Mouse (Mus musculus) limb, embryonic 11.5 days (tissue): Measurements from ENCODE around the gene Traip. TPM values are rescaled to one million over a fixed set of nuclear protein-coding genes. Genes with fewer than 3 reads are reported as not detected.

Experiments
- ATAC-seq: fragments of 200-750 bp; cut with Nextera tagmentation; 2 replicates; pipeline ENCODE4 v1.8.0; 2017; ENCODE audit warnings: low read depth; ENCODE audit not compliant: insufficient number of reproducible peaks, low FRiP score, low TSS enrichment
- DNase-seq: peaks from one replicate; pipeline ENCODE4 v3.0.0-alpha.2; 2015; ENCODE audit warnings: low spot score
- H3K27ac ChIP-seq: fragments of 300-500 bp; sonication (generic); replicated peaks from 2 replicates; pipeline ENCODE4 v1.5.1; 2014; ENCODE audit warnings: low read depth, mild to moderate bottlenecking, low read length
- H3K27me3 ChIP-seq: fragments of 300-500 bp; sonication (generic); 2 replicates; pipeline ENCODE4 v1.6.1; 2014; ENCODE audit warnings: mild to moderate bottlenecking, low read length, mixed read lengths; ENCODE audit not compliant: control insufficient read depth, insufficient read depth
- H3K36me3 ChIP-seq: fragments of 300-500 bp; sonication (generic); 2 replicates; pipeline ENCODE4 v1.6.1; 2014; ENCODE audit warnings: mild to moderate bottlenecking, low read length, moderate library complexity, mixed read lengths; ENCODE audit not compliant: control insufficient read depth, insufficient read depth
- H3K4me1 ChIP-seq: fragments of 300-500 bp; sonication (generic); 2 replicates; pipeline ENCODE4 v1.6.1; 2014; ENCODE audit warnings: low read length, mixed read lengths; ENCODE audit not compliant: control insufficient read depth, insufficient read depth
- H3K4me2 ChIP-seq: fragments of 300-500 bp; sonication (generic); 2 replicates; pipeline ENCODE4 v1.6.1; 2014; ENCODE audit warnings: low read depth, mild to moderate bottlenecking, moderate library complexity; ENCODE audit not compliant: severe bottlenecking
- H3K4me3 ChIP-seq: fragments of 300-500 bp; sonication (generic); 2 replicates; pipeline ENCODE4 v1.5.1; 2014; ENCODE audit warnings: low read depth, low read length
- H3K9ac ChIP-seq: fragments of 300-500 bp; sonication (generic); 2 replicates; pipeline ENCODE4 v1.6.1; 2014; ENCODE audit warnings: mild to moderate bottlenecking, low read length
- H3K9me3 ChIP-seq: fragments of 300-500 bp; sonication (generic); 2 replicates; pipeline ENCODE4 v1.6.1; 2016; ENCODE audit warnings: low read length; ENCODE audit not compliant: control insufficient read depth
- WGBS: fragments of 180-500 bp; shearing (Covaris S2); extraction: QIAGEN DNeasy Blood & Tissue Kit; methylation state at CpG from one replicate; pipeline ENCODE4 v1.1.7; 2014; 5-methylcytosine and 5-hydroxymethylcytosine counted together
- polyA plus RNA-seq: library from polyadenylated mRNA; unstranded; fragments of >200 nt; fragmentation: Nextera tagmentation; extraction: Ambion mirVana; gene quantifications from 2 replicates; pipeline ENCODE4 v1.2.1, GENCODE M21; 2014

Traip gene
- polyA plus RNA-seq, 1 experiment from 2014 or later, result 41.4 TPM

- 17% methylated on average over 6 of the region's 6 CpGs for WGBS
- no peak for ATAC-seq
These were observed 10.0 kb downstream of the Traip start for GRCm38 (mm10) chr9:107959896-107960295.

GRCm38 (mm10) chr9:107960928-107961327 lies 11.0 kb downstream of the Traip start:
- peaks cover 5% of the 10 kb centered on the region for H3K36me3 ChIP-seq
- H3K9ac ChIP-seq, result no peak overlapping the region
- DNase-seq, result no peak
- no peaks in the 10 kb centered on the region for H3K9me3 ChIP-seq
- no peaks in the 10 kb centered on the region for H3K27me3 ChIP-seq
- no peak for ATAC-seq
- 79% methylated on average over 4 of the region's 4 CpGs for WGBS
- no peak overlapping the region for H3K4me2 ChIP-seq
- no peak overlapping the region for H3K27ac ChIP-seq
- H3K4me3 ChIP-seq, result no peak overlapping the region
- H3K4me1 ChIP-seq, result no peaks in the 10 kb centered on the region

More at GRCm38 (mm10) chr9:107959896-107960295, 10.0 kb downstream of the Traip start:
- Histone ChIP-seq H3K36me3 (peaks cover 5% of the 10 kb centered on the region), H3K4me2 (no peak overlapping the region), H3K4me1 (no peaks in the 10 kb centered on the region), H3K4me3 (no peak overlapping the region), H3K9me3 (no peaks in the 10 kb centered on the region), H3K9ac (no peak overlapping the region), H3K27ac (no peak overlapping the region), H3K27me3 (no peaks in the 10 kb centered on the region)
- no peak for DNase-seq

GRCm38 (mm10) chr9:107961351-107961762 lies 11.4 kb downstream of the Traip start:
- H3K9ac ChIP-seq, result no peak overlapping the region
- DNase-seq (no peak), ATAC-seq (no peak)
- H3K4me2 ChIP-seq, result no peak overlapping the region
- no peaks in the 10 kb centered on the region for H3K27me3 ChIP-seq
- no peak overlapping the region for H3K27ac ChIP-seq
- no peaks in the 10 kb centered on the region for H3K9me3 ChIP-seq
- WGBS, result 87% methylated on average over 10 of the region's 10 CpGs
- no peaks in the 10 kb centered on the region for H3K4me1 ChIP-seq
- H3K4me3 ChIP-seq, result no peak overlapping the region
- H3K36me3 ChIP-seq, result peaks cover 5% of the 10 kb centered on the region

- Histone ChIP-seq H3K4me1 (no peaks in the 10 kb centered on the region), H3K27ac (no peak overlapping the region), H3K4me2 (no peak overlapping the region), H3K9ac (no peak overlapping the region), H3K36me3 (peaks cover 8% of the 10 kb centered on the region), H3K27me3 (no peaks in the 10 kb centered on the region), H3K9me3 (no peaks in the 10 kb centered on the region), H3K4me3 (no peak overlapping the region)
- DNase-seq, result peak; percentile 46
- ATAC-seq, result no peak
- 64% methylated on average over 5 of the region's 5 CpGs for WGBS
These were observed 11.9 kb downstream of the Traip start for GRCm38 (mm10) chr9:107961881-107962280.

GRCm38 (mm10) chr9:107962916-107963315 lies 13.0 kb downstream of the Traip start:
- 90% methylated on average over 9 of the region's 9 CpGs for whole genome bisulfite sequencing

GRCm38 (mm10) chr9:107963700-107964099 lies 13.8 kb downstream of the Traip start:
- no peaks in the 10 kb centered on the region for H3K9me3 ChIP-seq
- no peak overlapping the region for H3K9ac ChIP-seq
- H3K36me3 ChIP-seq, result peaks cover 11% of the 10 kb centered on the region
- H3K27ac ChIP-seq, result no peak overlapping the region
- H3K27me3 ChIP-seq, result no peaks in the 10 kb centered on the region
- H3K4me1 ChIP-seq, result no peaks in the 10 kb centered on the region
- no peak overlapping the region for H3K4me3 ChIP-seq
- 23% methylated on average over 5 of the region's 5 CpGs for WGBS
- H3K4me2 ChIP-seq, result no peak overlapping the region
- ATAC-seq, result peak; percentile 72
- peak; percentile 95 for DNase-seq

More at GRCm38 (mm10) chr9:107962916-107963315, 13.0 kb downstream of the Traip start:
- no peak overlapping the region for H3K27ac ChIP-seq
- H3K36me3 ChIP-seq, result peaks cover 8% of the 10 kb centered on the region
- no peak overlapping the region for H3K9ac ChIP-seq
- H3K4me2 ChIP-seq, result no peak overlapping the region
- no peak for DNase-seq
- no peaks in the 10 kb centered on the region for H3K27me3 ChIP-seq
- H3K4me3 ChIP-seq, result no peak overlapping the region
- no peaks in the 10 kb centered on the region for H3K4me1 ChIP-seq
- no peaks in the 10 kb centered on the region for H3K9me3 ChIP-seq
- no peak for ATAC-seq

- H3K4me1 ChIP-seq, result no peaks in the 10 kb centered on the region
- H3K4me3 ChIP-seq, result no peak overlapping the region
- no peak overlapping the region for H3K9ac ChIP-seq
- peaks cover 14% of the 10 kb centered on the region for H3K36me3 ChIP-seq
- no peak overlapping the region for H3K4me2 ChIP-seq
- H3K27ac ChIP-seq, result no peak overlapping the region
- no peaks in the 10 kb centered on the region for H3K27me3 ChIP-seq
- 96% methylated on average over 9 of the region's 9 CpGs for WGBS
- ATAC-seq (no peak), DNase-seq (no peak)
- H3K9me3 ChIP-seq, result no peaks in the 10 kb centered on the region
These were observed 14.7 kb downstream of the Traip start for GRCm38 (mm10) chr9:107964681-107965080.

GRCm38 (mm10) chr9:107966676-107967075 lies 16.7 kb downstream of the Traip start:
- peaks cover 14% of the 10 kb centered on the region for H3K36me3 ChIP-seq
- H3K9ac ChIP-seq, result no peak overlapping the region

GRCm38 (mm10) chr9:107967437-107967836 lies 17.5 kb downstream of the Traip start:
- ATAC-seq (no peak), DNase-seq (no peak)
- Histone ChIP-seq H3K27me3 (no peaks in the 10 kb centered on the region), H3K9me3 (no peaks in the 10 kb centered on the region), H3K27ac (no peak overlapping the region), H3K4me3 (no peak overlapping the region), H3K4me1 (no peaks in the 10 kb centered on the region), H3K36me3 (peaks cover 14% of the 10 kb centered on the region), H3K4me2 (no peak overlapping the region), H3K9ac (no peak overlapping the region)
- WGBS, result 91% methylated on average over 6 of the region's 6 CpGs

More at GRCm38 (mm10) chr9:107966676-107967075, 16.7 kb downstream of the Traip start:
- ATAC-seq (no peak), DNase-seq (no peak)
- Histone ChIP-seq H3K4me3 (no peak overlapping the region), H3K9me3 (no peaks in the 10 kb centered on the region), H3K27ac (no peak overlapping the region), H3K4me1 (no peaks in the 10 kb centered on the region), H3K4me2 (no peak overlapping the region), H3K27me3 (no peaks in the 10 kb centered on the region)
- 91% methylated on average over 10 of the region's 10 CpGs for WGBS
